Mouse (Mus musculus): Measurements from ENCODE around the gene Castor1. TPM values are rescaled to one million over a fixed set of nuclear protein-coding genes. Genes with fewer than 3 reads are reported as not detected.

The Castor1 gene
- polyA plus RNA-seq, 1 experiment from 2014 or later: 4.8 TPM

GRCm38 (mm10) chr11:4270744-4271459 is 52.9 kb downstream of the Castor1 start:
- Histone ChIP-seq H3K9ac (no peak overlapping the region), H3K36me3 (no peaks in the 10 kb centered on the region), H3K27ac (peak overlapping the region; percentile 71; the same call in 1 of the 2 replicates), H3K4me1 (peaks cover 17% of the 10 kb centered on the region; the same call in 1 of the 2 replicates), H3K27me3 (replicated peaks) (peaks cover 16% of the 10 kb centered on the region), H3K4me3 (replicated peaks) (no peak overlapping the region), H3K4me2 (no peak overlapping the region), H3K9me3 (no peaks in the 10 kb centered on the region)
- peak; percentile 48 for ATAC-seq (ENCODE audit: insufficient read depth, low FRiP score, low read depth)
- 33% methylated on average over 20 of the region's 20 CpGs for WGBS

DNA sequence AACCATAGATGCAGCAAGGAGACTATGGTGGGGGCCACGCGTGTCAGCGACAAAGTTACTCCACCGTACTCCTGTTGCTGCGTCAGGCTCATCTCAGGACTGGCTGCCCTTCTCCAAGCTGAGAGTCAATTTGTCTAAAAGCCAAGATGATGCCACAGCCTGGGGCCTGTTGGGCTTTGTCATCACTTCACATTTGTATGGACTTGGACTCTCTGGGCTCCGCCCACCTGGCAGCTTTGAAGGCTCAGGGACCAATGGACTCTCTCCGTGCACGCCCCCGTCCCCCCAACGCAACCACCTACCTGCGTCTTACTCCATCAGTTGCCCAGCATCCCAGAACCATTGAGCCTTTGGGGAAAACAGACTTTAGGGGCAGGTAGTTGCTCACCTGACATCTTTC is 53.5 kb downstream of the Castor1 start:
- WGBS: 78% methylated on average over 11 of the region's 11 CpGs
- H3K4me3 ChIP-seq (replicated peaks): no peak overlapping the region
- H3K27me3 ChIP-seq (replicated peaks): peaks cover 14% of the 10 kb centered on the region; the same call in 1 of the 2 replicates
- no peaks in the 10 kb centered on the region for H3K36me3 ChIP-seq
- no peak overlapping the region for H3K4me2 ChIP-seq
- no peak for ATAC-seq (ENCODE audit: insufficient read depth, low FRiP score, low read depth)
- no peak overlapping the region for H3K9ac ChIP-seq
- H3K9me3 ChIP-seq: no peaks in the 10 kb centered on the region
- H3K27ac ChIP-seq: no peak overlapping the region
- peaks cover 20% of the 10 kb centered on the region; the same call in 1 of the 2 replicates for H3K4me1 ChIP-seq

Other genes with a start within 250 kb of the Castor1 start
- 0.12 and 0.21 TPM in 2 replicates for gene 4930556J24Rik, start 241.4 kb upstream of the Castor1 start, polyA plus RNA-seq (2015; fragmentation: Nextera tagmentation; extraction: Ambion mirVana)
- 18.3 and 21.6 TPM in 2 replicates for gene Gal3st1, start 234.6 kb upstream of the Castor1 start, polyA plus RNA-seq (2015; fragmentation: Nextera tagmentation; extraction: Ambion mirVana)
- 1.4 and 1.5 TPM in 2 replicates for gene Sec14l4, start 186.8 kb upstream of the Castor1 start, polyA plus RNA-seq (2015; fragmentation: Nextera tagmentation; extraction: Ambion mirVana)
- 0.08 and 0.18 TPM in 2 replicates for gene Sec14l3, start 153.4 kb upstream of the Castor1 start, polyA plus RNA-seq (2015; fragmentation: Nextera tagmentation; extraction: Ambion mirVana)
- 21.7 and 21.8 TPM in 2 replicates for gene Mtfp1, start 122.8 kb upstream of the Castor1 start, polyA plus RNA-seq (2015; fragmentation: Nextera tagmentation; extraction: Ambion mirVana)
- gene Sec14l2, start 94.8 kb upstream of the Castor1 start, polyA plus RNA-seq (2015; fragmentation: Nextera tagmentation; extraction: Ambion mirVana): 1.7 and 1.9 TPM in 2 replicates
- 25.1 and 26.8 TPM in 2 replicates for gene Rnf215, start 83.0 kb upstream of the Castor1 start, polyA plus RNA-seq (2015; fragmentation: Nextera tagmentation; extraction: Ambion mirVana)
- 6.1 and 6.4 TPM in 2 replicates for gene Ccdc157, start 57.9 kb upstream of the Castor1 start, polyA plus RNA-seq (2015; fragmentation: Nextera tagmentation; extraction: Ambion mirVana)
- 39.2 and 44.2 TPM in 2 replicates for gene Sf3a1, start 57.9 kb upstream of the Castor1 start, polyA plus RNA-seq (2015; fragmentation: Nextera tagmentation; extraction: Ambion mirVana)
- 31.1 and 33.4 TPM in 2 replicates for gene Tbc1d10a, start 31.4 kb upstream of the Castor1 start, polyA plus RNA-seq (2015; fragmentation: Nextera tagmentation; extraction: Ambion mirVana)
- gene Osm, start 18.2 kb downstream of the Castor1 start, polyA plus RNA-seq (2015; fragmentation: Nextera tagmentation; extraction: Ambion mirVana): 0.22 TPM in 2 replicates
- gene Lif, start 39.3 kb downstream of the Castor1 start, polyA plus RNA-seq (2015; fragmentation: Nextera tagmentation; extraction: Ambion mirVana): 0.61 and 0.65 TPM in 2 replicates
- 0.17 and 0.44 TPM in 2 replicates for gene Hormad2, start 222.9 kb downstream of the Castor1 start, polyA plus RNA-seq (2015; fragmentation: Nextera tagmentation; extraction: Ambion mirVana)

Measured in stomach, embryonic 15.5 days (tissue).